Mouse (Mus musculus) naive thymus-derived CD4-positive, alpha-beta T cell, adult 2 months (primary cell): ENCODE results near the gene Dph2.

ENCODE experiments used
- DNase-seq: peaks from one replicate; pipeline ENCODE4 v3.0.0-alpha.2; 2011; ENCODE audit warnings: low read depth

Dph2 gene

GRCm38 (mm10) chr4:117891738-117892161 is at the start of gene Dph2:
Gene Dph2 (minus strand): TSS chr4:117892032.
- DNase-seq = peak; percentile 86

GRCm38 (mm10) chr4:117936964-117937363 is 45.1 kb upstream of the Dph2 start:
- DNase-seq = no peak

GRCm38 (mm10) chr4:117934081-117934480 is 42.2 kb upstream of the Dph2 start:
- no peak for DNase-seq

GRCm38 (mm10) chr4:117933248-117933647 is 41.4 kb upstream of the Dph2 start:
- DNase-seq = no peak

GRCm38 (mm10) chr4:117929391-117929881 is 37.6 kb upstream of the Dph2 start, which contains the start of gene Artn:
Gene Artn (minus strand): TSS chr4:117929763.
- DNase-seq = no peak

GRCm38 (mm10) chr4:117928699-117929241 is 36.9 kb upstream of the Dph2 start:
- DNase-seq = no peak

GRCm38 (mm10) chr4:117928234-117928633 is 36.4 kb upstream of the Dph2 start:
- peak; percentile 40 for DNase-seq

GRCm38 (mm10) chr4:117926545-117927482 is 35.0 kb upstream of the Dph2 start:
- no peak for DNase-seq

- no peak for DNase-seq
Observed at GRCm38 (mm10) chr4:117924916-117925315, 33.1 kb upstream of the Dph2 start.

GRCm38 (mm10) chr4:117923450-117923849 is 31.6 kb upstream of the Dph2 start:
- no peak for DNase-seq

GRCm38 (mm10) chr4:117921358-117921757 is 29.5 kb upstream of the Dph2 start:
- no peak for DNase-seq

GRCm38 (mm10) chr4:117918762-117919161 is 26.9 kb upstream of the Dph2 start:
- no peak for DNase-seq

GRCm38 (mm10) chr4:117918261-117918660 is 26.4 kb upstream of the Dph2 start:
- no peak for DNase-seq

- no peak for DNase-seq
Observed at GRCm38 (mm10) chr4:117917847-117918246, 26.0 kb upstream of the Dph2 start.

GRCm38 (mm10) chr4:117917402-117917801 is 25.6 kb upstream of the Dph2 start:
- DNase-seq = no peak

- peak; percentile 9 for DNase-seq
Observed at GRCm38 (mm10) chr4:117916386-117916785, 24.6 kb upstream of the Dph2 start.

GRCm38 (mm10) chr4:117915489-117916105 is 23.8 kb upstream of the Dph2 start:
- DNase-seq = no peak

- peak; percentile 95 for DNase-seq
Observed at GRCm38 (mm10) chr4:117914591-117915442, 23.0 kb upstream of the Dph2 start, which contains the start of gene Ipo13. Gene Ipo13 (minus strand): TSS chr4:117914999.

GRCm38 (mm10) chr4:117914031-117914430 is 22.2 kb upstream of the Dph2 start:
- peak; percentile 20 for DNase-seq

- no peak for DNase-seq
Observed at GRCm38 (mm10) chr4:117913421-117913820, 21.6 kb upstream of the Dph2 start.

GRCm38 (mm10) chr4:117912685-117913273 is 20.9 kb upstream of the Dph2 start:
- DNase-seq = no peak
